Mouse (Mus musculus) lung, postnatal 36 days (tissue): Measurements from ENCODE around the gene Nelfb.

Experiments
- DNase-seq: peaks from one replicate; pipeline ENCODE4 v3.0.0; 2022; ENCODE audit warnings: mixed read lengths

Nelfb gene

GRCm38 (mm10) chr2:25174866-25175689 is 36.2 kb downstream of the Nelfb start:
- DNase-seq, result no peak

- no peak for DNase-seq
Measured at GRCm38 (mm10) chr2:25173821-25174220, 37.5 kb downstream of the Nelfb start.

DNA sequence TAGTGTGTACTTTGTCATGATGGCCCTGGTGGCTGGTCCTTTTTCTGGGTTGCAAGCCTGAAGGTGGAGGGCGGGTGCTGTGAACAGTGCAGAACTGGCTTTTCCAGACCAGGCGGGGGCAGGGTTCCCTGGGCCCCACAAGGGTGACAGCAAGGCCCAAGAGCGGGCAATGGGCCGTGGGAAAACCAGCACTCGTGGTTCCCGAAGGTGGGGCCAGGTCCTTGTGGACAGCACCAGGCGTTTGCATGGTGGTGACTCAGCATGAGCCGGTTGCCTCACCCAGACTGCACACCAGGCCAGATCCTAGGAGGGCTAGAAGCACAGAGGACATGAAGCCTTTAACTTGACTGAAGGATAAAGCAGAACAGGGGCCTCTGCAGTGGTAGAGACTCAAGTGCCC is 38.7 kb downstream of the Nelfb start:
- peak; percentile 68 for DNase-seq

DNA sequence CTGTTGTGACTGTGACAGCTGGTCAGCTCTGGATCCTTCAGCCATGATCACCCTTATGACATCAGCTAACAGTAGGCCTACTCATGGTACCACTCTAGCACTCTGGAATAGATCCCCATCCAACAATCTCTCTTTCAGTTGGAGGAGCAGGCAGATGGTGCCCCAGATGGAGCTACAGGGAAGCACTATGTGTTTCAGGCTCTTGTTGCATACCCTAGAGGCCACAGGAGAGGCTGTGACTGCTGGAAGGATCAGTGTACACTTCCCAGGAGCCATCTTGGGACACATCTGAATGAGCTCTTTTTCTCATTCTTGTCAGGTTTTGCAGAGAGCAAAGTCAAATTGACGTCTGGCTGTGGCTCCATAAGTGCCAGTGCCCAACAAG is 39.5 kb downstream of the Nelfb start:
- DNase-seq, result no peak

DNA sequence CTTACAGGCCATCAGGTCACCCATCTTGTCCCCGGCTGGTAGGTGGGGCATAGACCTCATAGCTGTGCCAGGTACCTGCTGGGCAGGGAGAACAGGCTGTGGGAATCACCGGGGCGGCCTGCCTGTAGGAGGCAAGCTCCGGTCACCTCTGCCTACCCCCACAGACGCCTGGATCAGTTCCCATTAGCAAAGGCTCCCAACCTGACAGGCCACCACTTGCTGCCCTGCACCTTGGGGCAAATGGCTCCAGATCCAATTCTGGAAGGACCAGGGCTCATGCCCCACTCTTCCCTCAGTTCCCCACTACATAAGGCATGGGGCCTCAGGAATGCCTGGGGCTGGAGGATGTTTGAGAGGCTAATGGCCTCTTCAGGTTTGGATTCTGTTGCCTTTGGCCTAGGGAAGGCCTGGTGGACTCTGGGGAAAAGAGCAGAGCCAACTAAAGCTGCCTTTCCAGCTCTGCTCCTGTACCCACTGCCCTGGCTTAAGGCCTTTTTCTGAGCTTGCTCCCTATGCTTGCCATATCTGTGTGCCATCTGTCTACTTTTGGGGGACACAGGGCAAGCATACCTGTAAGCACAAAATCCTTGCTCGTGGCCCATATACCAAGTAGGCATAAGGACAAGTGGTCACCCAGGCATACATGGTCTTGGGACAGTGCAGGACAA is 40.1 kb downstream of the Nelfb start:
- DNase-seq, result no peak

DNA sequence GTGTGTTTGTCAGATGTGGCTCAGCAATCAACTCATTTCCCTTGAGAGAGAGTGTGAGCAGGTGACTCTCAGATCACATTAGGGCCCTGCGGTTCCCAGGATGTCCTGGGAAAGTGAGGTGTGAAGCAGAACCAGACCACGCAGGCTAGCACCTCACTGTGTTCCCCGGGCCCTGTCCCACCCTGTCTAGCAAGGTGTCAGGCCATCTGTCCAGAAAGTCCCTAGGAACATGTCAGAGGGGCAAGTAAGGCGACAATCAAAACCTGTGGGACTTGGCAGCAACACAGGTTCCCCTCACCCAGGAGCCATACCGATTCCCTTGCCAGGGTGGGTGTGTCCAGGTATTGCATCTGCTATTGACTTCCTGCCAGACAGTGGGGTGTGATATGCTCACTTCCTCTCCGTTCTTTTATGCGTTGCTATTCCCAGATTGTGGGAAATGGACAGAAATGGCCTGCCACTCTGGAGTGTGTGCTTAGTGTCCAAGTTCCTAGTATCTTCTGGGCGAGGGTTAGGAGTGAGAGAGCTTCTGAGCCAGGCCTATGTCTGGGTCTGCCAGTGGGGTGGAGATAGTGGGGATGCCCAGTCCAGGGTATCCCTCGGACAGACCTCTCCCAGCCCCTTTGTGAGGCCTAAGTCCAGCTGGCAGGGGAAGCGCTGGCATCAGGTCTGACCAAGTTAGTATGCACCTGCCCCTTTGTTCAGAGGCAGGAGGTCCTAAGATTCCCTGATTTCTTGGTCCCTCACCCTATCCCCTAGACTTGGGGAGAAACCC is 40.8 kb downstream of the Nelfb start:
- peak; percentile 66 for DNase-seq

GRCm38 (mm10) chr2:25169778-25170177 is 41.5 kb downstream of the Nelfb start:
- no peak for DNase-seq

GRCm38 (mm10) chr2:25168665-25168978 is 42.7 kb downstream of the Nelfb start:
- DNase-seq, result no peak

DNA sequence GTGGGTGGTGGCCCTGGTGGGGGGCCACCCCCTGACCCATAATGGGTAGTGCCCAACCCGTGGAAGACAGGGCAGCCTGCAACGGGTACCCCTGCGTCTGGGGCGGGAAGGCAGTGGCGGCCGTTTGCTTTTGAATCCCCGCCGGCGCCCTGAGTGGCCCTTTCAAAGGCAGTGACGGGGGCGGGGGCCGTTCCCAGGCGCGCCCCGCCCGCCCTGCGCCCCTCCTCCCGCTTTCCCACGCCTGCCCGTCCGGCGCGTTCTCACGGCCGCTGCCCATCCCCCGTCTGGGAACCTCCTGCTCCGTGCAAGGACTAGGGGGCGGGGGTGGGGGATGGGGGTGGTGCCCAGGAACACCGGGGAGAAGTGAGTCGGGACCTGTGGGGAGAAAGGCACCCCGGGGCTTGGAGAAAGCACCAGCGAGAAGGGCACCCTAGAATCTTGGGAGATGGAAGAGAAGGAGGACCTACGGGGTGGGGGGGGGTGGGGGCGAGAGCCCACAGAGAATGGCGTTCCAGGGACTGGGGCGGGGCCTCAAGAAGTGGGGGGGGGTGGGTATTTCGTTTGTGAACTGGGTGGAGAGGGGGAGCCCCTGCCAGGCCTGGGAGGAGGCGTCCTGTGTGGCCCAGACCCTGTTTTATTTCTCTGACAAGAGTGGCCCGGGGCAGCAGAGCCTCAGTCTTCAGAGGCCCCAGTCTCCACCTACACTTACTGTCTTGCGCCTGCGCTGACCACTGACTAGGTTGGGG is 43.2 kb downstream of the Nelfb start:
- peak; percentile 80 for DNase-seq

GRCm38 (mm10) chr2:25167481-25167880 is 43.8 kb downstream of the Nelfb start:
- no peak for DNase-seq

DNA sequence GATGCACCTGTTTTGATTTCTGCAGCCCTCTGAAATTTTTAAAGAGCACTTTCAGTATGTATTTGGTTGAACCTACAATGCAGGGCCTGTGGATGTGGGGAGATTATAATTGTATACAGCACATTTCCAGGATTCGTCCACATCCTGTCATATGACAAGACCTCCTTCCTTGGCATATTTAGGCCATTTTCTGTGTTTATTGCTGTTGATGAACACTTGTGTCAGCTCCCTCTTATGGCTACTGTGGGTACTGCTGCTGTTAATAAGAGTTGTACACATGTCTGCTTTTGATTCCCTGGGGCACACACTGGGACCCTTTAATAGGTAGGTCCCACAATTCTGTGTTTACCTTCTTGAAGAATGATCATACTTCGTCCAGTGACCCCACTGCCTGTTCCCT is 53.6 kb downstream of the Nelfb start:
- DNase-seq, result peak; percentile 92

- DNase-seq, result no peak
Measured at GRCm38 (mm10) chr2:25156990-25157389, 54.3 kb downstream of the Nelfb start.

DNA sequence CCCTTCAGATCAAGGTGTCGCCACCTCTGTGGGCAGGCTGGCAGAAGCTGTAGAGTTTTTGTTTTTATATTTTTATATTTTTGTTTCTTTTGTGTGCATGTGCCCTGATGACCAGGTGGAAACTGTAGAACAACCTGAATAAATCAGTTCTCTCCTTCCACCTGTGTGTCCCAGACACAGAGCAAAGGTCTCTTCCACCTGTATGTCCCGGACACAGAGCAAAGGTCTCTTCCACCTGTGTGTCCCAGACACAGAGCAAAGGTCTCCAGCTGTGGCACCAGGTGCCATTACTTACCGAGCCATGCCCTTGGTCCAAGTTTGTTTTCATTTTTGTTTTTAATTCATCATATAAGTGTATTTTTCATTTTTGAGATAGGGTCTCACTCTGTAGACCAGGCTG is 55.1 kb downstream of the Nelfb start:
- no peak for DNase-seq

- no peak for DNase-seq
Measured at GRCm38 (mm10) chr2:25151280-25151956, 59.9 kb downstream of the Nelfb start.
